Mouse (Mus musculus) kidney, adult 2 months (tissue): Measurements from ENCODE around the gene Ifngr1.

Experiments used
- CTCF ChIP-seq: fragments of 200-500 bp; conservative IDR thresholded peaks from 2 replicates; pipeline ENCODE4 v1.5.1; 2011; ENCODE audit warnings: low read depth, mild to moderate bottlenecking, control low read depth, low read length, moderate library complexity, mixed read lengths; ENCODE audit not compliant: insufficient read depth, insufficient read length
- POLR2A ChIP-seq: fragments of 200-500 bp; IDR thresholded peaks from one replicate; pipeline ENCODE4 v1.6.1; 2011; ENCODE audit warnings: low read depth, low read length, control low read depth

- TF ChIP-seq POLR2A (no peak), CTCF (no peak)
These were observed 29.2 kb upstream of the Ifngr1 start for GRCm38 (mm10) chr10:19562598-19562997.
